Mouse (Mus musculus) embryo, embryonic 10 days (tissue): ENCODE data around the gene Shf.
A peak's percentile ranks its signal among the peaks of the same experiment; 100 is the strongest.

Experiments used
- DNase-seq: peaks from one replicate; pipeline ENCODE4 v3.0.0-alpha.2; 2015; ENCODE audit warnings: low spot score

The Shf gene

DNA sequence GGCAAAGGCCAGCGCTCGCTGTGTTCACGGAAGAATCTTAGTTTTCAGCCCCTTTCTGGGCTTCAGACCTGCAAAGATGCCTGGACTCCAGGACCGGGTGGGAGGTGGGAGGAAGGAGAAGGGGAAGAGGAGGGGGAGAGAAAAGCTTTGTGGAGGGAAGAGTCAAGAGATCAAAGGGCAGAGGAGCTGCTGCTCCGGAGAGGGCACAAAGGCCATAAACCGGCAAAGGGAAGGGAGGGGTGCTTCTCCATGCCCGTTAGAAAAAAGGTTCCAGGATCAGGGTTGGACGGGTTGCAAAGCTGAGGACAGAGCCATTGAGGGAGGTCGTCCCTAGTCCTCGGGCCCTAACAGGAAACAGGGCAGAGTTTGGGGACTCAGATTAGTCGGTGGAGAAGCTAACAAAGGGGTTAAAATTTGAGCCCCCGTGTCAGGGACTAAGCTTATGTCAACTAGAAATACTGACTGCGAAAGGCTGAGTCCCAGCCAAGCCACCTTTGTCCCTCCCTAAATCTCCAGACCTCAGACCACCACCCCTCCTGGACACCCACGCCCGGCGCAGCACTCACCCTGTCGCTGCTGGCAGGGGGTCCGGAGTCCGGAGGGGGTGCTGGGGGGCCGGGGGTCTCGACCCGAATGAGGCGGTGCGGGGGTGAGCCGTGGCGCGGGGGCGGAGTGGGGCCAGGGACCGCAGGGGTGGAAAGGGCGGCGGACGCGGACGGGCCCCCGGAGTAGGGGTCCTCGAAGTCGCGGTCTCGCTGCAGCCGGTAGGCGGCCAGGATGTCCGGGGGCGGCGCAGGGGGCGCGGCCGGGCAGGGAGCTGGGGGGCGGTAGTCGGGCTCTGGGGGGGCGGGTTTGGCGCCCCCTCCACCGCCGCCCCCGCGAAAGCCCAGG is 636 bp downstream of the Shf start:
- DNase-seq = peak; percentile 70

- DNase-seq = no peak
Observed at GRCm38 (mm10) chr2:122367701-122368080, 1.3 kb downstream of the Shf start.

DNA sequence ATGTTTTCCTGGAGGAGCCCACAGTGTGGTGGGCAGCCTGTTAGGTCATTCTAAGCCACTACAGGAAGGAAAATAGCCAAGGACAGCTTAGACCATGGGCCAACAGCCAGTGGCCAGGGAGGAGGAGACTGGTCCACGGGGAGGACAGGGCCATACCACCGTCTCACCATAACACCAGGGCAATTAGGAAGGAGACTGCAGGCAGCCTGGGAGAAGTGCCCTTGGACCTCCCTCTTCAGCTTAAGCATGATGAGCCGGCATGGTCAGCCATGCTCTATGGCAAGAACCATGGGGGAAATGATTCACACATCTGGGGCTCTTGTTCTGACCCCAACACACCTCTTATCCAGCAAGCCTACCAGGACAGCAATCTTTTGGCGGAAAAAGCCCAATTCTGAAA is 1.8 kb downstream of the Shf start:
- DNase-seq = peak; percentile 41

- peak; percentile 56 for DNase-seq
Observed at GRCm38 (mm10) chr2:122366706-122367105, 2.3 kb downstream of the Shf start.

DNA sequence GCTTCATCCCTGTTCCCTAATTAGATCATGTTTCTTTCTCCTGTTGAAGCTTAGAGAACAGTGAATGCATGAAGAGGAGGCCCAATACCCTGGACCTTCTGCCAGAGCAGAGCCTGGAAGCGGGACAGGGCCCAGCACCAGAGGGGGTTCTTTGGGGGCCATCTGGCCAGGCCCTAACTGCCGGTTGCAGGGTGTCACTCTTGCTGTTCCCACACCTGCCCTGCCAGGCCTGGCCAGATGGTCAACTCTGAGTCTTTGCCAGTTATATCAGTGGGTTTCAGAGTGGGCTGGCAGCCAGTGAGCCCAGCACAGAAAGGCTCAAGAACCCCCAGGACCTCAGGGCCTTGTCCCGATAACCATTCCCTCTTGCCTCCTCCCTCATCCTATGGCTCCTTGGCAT is 2.9 kb downstream of the Shf start:
- no peak for DNase-seq

- no peak for DNase-seq
Observed at GRCm38 (mm10) chr2:122365244-122365866, 3.6 kb downstream of the Shf start.

- no peak for DNase-seq
Observed at GRCm38 (mm10) chr2:122364352-122364944, 4.5 kb downstream of the Shf start.

DNA sequence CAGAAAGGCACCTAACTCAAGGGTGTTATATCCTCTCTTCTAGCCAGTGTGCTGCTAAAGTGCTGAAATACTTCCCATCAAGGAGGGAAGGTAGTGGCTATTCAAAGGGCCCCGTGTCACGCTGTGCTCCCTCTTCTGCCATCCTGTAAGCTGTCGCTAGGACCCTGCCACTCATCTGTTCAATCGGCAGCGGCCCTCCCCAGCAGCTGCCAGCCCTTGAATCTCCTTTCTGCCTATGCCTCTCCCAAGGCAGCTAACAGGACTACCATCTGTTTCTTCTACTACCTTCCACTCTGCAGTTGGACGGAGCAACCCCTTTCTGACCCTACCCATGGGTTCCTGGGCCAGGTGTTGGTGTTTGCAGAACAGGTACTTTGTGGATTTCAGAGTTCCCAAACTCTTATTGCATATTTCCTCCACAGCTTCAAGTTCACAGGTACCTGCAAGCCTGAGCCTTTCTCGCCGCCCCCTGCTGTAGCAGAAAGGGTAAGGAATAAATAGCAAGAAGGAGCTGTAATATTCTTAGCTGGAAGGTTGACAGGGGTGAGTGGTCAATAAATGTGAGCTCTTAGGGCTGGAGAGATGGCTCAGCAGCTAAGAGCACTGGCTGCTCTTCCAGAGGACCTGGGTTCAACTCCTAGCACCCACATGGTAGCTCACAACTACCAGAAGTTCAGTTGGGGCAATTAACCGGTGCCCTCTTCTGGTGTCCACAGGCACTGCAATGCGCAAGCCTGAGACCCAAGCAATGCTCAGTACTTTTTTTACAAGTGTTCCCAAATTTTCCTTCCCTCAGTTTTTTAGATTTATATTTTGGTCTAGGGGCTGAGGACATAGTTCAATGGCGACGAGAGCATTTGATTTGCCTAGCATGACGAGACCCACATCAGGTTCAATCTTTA is 6.1 kb downstream of the Shf start:
- no peak for DNase-seq

DNA sequence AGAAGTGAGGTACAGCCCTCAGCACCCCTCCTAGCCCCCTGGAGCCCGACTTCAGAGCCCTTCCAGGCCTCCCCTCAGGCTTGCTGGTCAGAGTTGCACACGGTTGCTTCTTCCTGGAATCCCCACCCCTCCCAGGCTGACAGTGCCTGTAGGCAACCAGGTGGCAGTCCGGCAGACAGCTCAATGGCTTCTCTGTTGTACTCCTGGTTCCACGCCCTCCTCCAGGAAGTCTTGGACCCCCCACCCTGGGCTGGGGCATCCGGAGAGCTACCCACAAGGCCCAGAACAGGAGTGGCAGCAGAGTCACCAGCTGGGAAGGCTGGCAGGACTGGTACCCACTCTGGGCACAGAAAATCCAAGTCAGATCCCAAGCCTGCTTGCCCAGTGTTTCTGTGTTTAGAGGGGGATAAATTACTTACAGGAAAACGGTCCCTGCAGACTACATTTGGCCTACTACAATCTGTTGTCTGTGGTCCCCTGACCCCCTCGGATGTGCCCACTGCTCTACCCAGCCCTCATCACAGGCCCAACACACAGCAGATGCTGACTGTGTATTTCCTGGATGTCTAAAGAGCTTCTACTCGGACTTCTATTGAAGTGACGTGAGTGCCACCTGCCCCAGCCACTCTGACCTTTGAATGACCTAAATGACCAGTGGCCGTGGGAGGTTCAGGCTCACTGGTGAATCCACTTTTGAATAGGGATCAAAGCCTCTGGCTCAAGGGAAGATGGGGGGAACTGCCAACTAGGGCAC is 6.9 kb downstream of the Shf start:
- no peak for DNase-seq

GRCm38 (mm10) chr2:122361181-122361580 is 7.8 kb downstream of the Shf start:
- no peak for DNase-seq

DNA sequence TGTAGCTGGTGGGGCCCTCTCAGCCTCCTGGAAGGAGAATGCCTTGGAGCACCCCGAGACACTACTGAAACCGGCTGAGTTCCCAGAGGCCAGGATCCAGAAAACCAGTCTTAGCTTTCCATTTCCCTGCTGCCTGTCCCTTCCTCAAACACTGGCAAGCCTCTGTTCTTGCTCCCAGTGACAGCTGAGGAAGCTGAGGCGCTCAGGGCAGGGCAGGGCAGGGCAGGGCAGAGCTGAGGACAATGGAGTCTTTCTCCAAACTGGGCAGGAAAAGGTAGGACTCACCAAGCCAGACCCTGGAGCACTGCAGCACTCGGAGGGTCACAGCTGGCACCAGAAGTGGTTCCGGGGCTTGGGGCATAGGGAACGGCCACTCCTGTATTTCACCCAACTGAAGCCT is 8.7 kb downstream of the Shf start:
- DNase-seq = no peak

- DNase-seq = no peak
Observed at GRCm38 (mm10) chr2:122356187-122356586, 12.8 kb downstream of the Shf start.

GRCm38 (mm10) chr2:122355389-122355788 is 13.6 kb downstream of the Shf start:
- no peak for DNase-seq

GRCm38 (mm10) chr2:122354191-122354929 is 14.6 kb downstream of the Shf start:
- DNase-seq = no peak

DNA sequence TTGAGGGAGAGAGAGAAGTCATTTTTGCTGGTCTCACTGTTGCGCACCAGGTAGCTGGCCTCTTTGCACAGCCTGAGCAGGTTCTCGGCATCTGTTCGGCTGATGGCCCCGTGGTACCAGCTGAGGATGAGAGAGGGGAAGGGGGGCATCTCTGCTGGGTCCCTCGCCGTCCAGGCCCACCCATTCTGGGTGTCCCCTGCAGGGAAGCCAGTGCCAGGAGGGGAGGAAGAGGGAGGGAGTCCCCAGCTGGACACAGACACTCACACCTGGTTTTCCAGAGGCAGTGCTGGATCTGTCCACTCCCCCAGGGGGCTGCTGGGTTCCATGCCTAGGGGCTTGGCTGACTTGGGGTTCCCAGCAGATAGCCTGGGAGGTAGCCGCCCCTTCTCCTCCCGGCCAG is 15.2 kb downstream of the Shf start:
- no peak for DNase-seq

- DNase-seq = no peak
Observed at GRCm38 (mm10) chr2:122352992-122353391, 16.0 kb downstream of the Shf start.

- DNase-seq = no peak
Observed at GRCm38 (mm10) chr2:122351931-122352329, 17.0 kb downstream of the Shf start.

GRCm38 (mm10) chr2:122351156-122351930 is 17.6 kb downstream of the Shf start:
- no peak for DNase-seq

- peak; percentile 55 for DNase-seq
Observed at GRCm38 (mm10) chr2:122349136-122349785, 19.7 kb downstream of the Shf start.
